Mouse (Mus musculus) intestine, postnatal 0 days (tissue): Measurements from ENCODE around the gene Ctsd. TPM values are rescaled to one million over a fixed set of nuclear protein-coding genes. Genes with fewer than 3 reads are reported as not detected.
A peak's percentile ranks its signal among the peaks of the same experiment; 100 is the strongest.

ENCODE experiments used
- ATAC-seq: fragments of 200-750 bp; cut with Nextera tagmentation; 2 replicates; pipeline ENCODE4 v1.8.0; 2017; ENCODE audit warnings: mild to moderate bottlenecking, moderate TSS enrichment, moderate library complexity
- H3K27ac ChIP-seq: fragments of 300-500 bp; sonication (generic); 2 replicates; pipeline ENCODE4 v1.5.1; 2014; ENCODE audit warnings: mild to moderate bottlenecking, low read depth, low read length, moderate library complexity
- H3K27me3 ChIP-seq: fragments of 300-500 bp; sonication (generic); replicated peaks from 2 replicates; pipeline ENCODE4 v1.6.1; 2014; ENCODE audit warnings: low read length, mixed read lengths; ENCODE audit not compliant: control insufficient read depth, insufficient read depth
- H3K36me3 ChIP-seq: fragments of 300-500 bp; sonication (generic); 2 replicates; pipeline ENCODE4 v1.6.1; 2014; ENCODE audit warnings: mild to moderate bottlenecking, moderate library complexity; ENCODE audit not compliant: control insufficient read depth, insufficient read depth
- H3K4me1 ChIP-seq: fragments of 300-500 bp; sonication (generic); replicated peaks from 2 replicates; pipeline ENCODE4 v1.6.1; 2014; ENCODE audit warnings: antibody characterized with exemption, low read length, mixed read lengths; ENCODE audit not compliant: control insufficient read depth, insufficient read depth
- H3K4me2 ChIP-seq: fragments of 300-500 bp; sonication (generic); replicated peaks from 2 replicates; pipeline ENCODE4 v1.6.1; 2014; ENCODE audit warnings: low read depth, mild to moderate bottlenecking, moderate library complexity
- H3K4me3 ChIP-seq: fragments of 300-500 bp; sonication (generic); 2 replicates; pipeline ENCODE4 v1.5.1; 2014; ENCODE audit warnings: low read depth, low read length
- H3K9ac ChIP-seq: fragments of 300-500 bp; sonication (generic); 2 replicates; pipeline ENCODE4 v1.6.1; 2014; ENCODE audit warnings: mild to moderate bottlenecking, low read depth, low read length
- H3K9me3 ChIP-seq: fragments of 300-500 bp; sonication (generic); 2 replicates; pipeline ENCODE4 v1.6.1; 2016; ENCODE audit warnings: mixed run types; ENCODE audit not compliant: control insufficient read depth
- CTCF ChIP-seq: sonication (generic); IDR thresholded peaks from 2 replicates; pipeline ENCODE4 v1.5.1; 2016; ENCODE audit warnings: low read depth, mild to moderate bottlenecking, control low read depth, antibody characterized with exemption, moderate library complexity
- WGBS: fragments of 180-500 bp; shearing (Covaris S2); extraction: QIAGEN DNeasy Blood & Tissue Kit; methylation state at CpG from one replicate; pipeline ENCODE4 v1.1.7; 2014; 5-methylcytosine and 5-hydroxymethylcytosine counted together
- polyA plus RNA-seq: library from polyadenylated mRNA; unstranded; fragments of >200 nt; fragmentation: Nextera tagmentation; extraction: Ambion mirVana; gene quantifications from 2 replicates; pipeline ENCODE4 v1.2.1, GENCODE M21; 2015

The Ctsd gene
- polyA plus RNA-seq, 1 experiment from 2014 or later, result 496 TPM

- TF ChIP-seq CTCF, result no peak
- peak overlapping the region; percentile 82; the same call in 1 of the 2 replicates for H3K27ac ChIP-seq
- H3K9me3 ChIP-seq, result no peaks in the 10 kb centered on the region
- H3K4me2 ChIP-seq, result peak overlapping the region; percentile 91
- ATAC-seq, result peak; percentile 31
- H3K4me3 ChIP-seq, result 0 out of 2 replicates have a peak overlapping the region, but pooled peaks have one; percentile 70
- H3K4me1 ChIP-seq, result peaks cover 9% of the 10 kb centered on the region
- H3K9ac ChIP-seq, result no peak overlapping the region
- H3K27me3 ChIP-seq, result no peaks in the 10 kb centered on the region
- H3K36me3 ChIP-seq, result peaks cover 24% of the 10 kb centered on the region
- 91% methylated on average over 1 of the region's 1 CpGs for WGBS
Measured at GRCm38 (mm10) chr7:142388198-142388597, 360 bp upstream of the Ctsd start.

- H3K4me2 ChIP-seq, result peak overlapping the region; percentile 91
- H3K9ac ChIP-seq, result peak overlapping the region; percentile 83
- peak overlapping the region; percentile 82; the same call in 1 of the 2 replicates for H3K27ac ChIP-seq
- peaks cover 9% of the 10 kb centered on the region for H3K4me1 ChIP-seq
- H3K9me3 ChIP-seq, result no peaks in the 10 kb centered on the region
- H3K4me3 ChIP-seq, result peak overlapping the region; percentile 70
- WGBS, result 30% methylated on average over 6 of the region's 6 CpGs
- H3K36me3 ChIP-seq, result peaks cover 39% of the 10 kb centered on the region
- no peak for ATAC-seq
- H3K27me3 ChIP-seq, result no peaks in the 10 kb centered on the region
- no peak for TF ChIP-seq CTCF
Measured at GRCm38 (mm10) chr7:142386621-142387201, 1.1 kb downstream of the Ctsd start.

GRCm38 (mm10) chr7:142385742-142386403 is 2.0 kb downstream of the Ctsd start:
- no peak overlapping the region for H3K27ac ChIP-seq
- H3K4me1 ChIP-seq, result peaks cover 9% of the 10 kb centered on the region
- peak overlapping the region; percentile 91 for H3K4me2 ChIP-seq
- WGBS, result 69% methylated on average over 3 of the region's 3 CpGs
- H3K4me3 ChIP-seq, result peak overlapping the region; percentile 70
- ATAC-seq, result no peak
- H3K9ac ChIP-seq, result peak overlapping the region; percentile 83; the same call in 1 of the 2 replicates
- no peak for TF ChIP-seq CTCF
- H3K9me3 ChIP-seq, result no peaks in the 10 kb centered on the region
- peaks cover 47% of the 10 kb centered on the region for H3K36me3 ChIP-seq
- H3K27me3 ChIP-seq, result no peaks in the 10 kb centered on the region

GRCm38 (mm10) chr7:142384306-142384705 is 3.5 kb downstream of the Ctsd start:
- H3K27ac ChIP-seq, result no peak overlapping the region
- peaks cover 63% of the 10 kb centered on the region for H3K36me3 ChIP-seq
- no peak for ATAC-seq
- no peak overlapping the region for H3K9ac ChIP-seq
- no peaks in the 10 kb centered on the region for H3K27me3 ChIP-seq
- H3K4me3 ChIP-seq, result no peak overlapping the region
- no peak overlapping the region for H3K4me2 ChIP-seq
- TF ChIP-seq CTCF, result no peak
- peaks cover 9% of the 10 kb centered on the region for H3K4me1 ChIP-seq
- no peaks in the 10 kb centered on the region for H3K9me3 ChIP-seq
- 77% methylated on average over 10 of the region's 10 CpGs for WGBS

GRCm38 (mm10) chr7:142382567-142382966 is 5.3 kb downstream of the Ctsd start, which contains the start of gene Gm49369:
TSS of gene Gm49369 (minus strand) at chr7:142382667.
- peaks cover 79% of the 10 kb centered on the region for H3K36me3 ChIP-seq
- H3K27ac ChIP-seq, result no peak within 1 kb of the TSS; the same call in 1 of the 2 replicates
- no peaks in the 10 kb centered on the region for H3K27me3 ChIP-seq
- no peaks in the 10 kb centered on the region for H3K9me3 ChIP-seq
- WGBS, result 93% methylated on average over 5 of the region's 5 CpGs
- no peak for TF ChIP-seq CTCF
- no peak for ATAC-seq
- no peak within 1 kb of the TSS for H3K4me2 ChIP-seq
- H3K4me3 ChIP-seq, result no peak within 1 kb of the TSS
- H3K9ac ChIP-seq, result no peak within 1 kb of the TSS
- peaks cover 9% of the 10 kb centered on the region for H3K4me1 ChIP-seq

- Histone ChIP-seq H3K9ac (no peak overlapping the region), H3K27ac (peak overlapping the region; percentile 28; the same call in 1 of the 2 replicates), H3K9me3 (no peaks in the 10 kb centered on the region), H3K4me2 (no peak overlapping the region), H3K4me3 (no peak overlapping the region), H3K27me3 (no peaks in the 10 kb centered on the region), H3K4me1 (peaks cover 4% of the 10 kb centered on the region; the same call in 1 of the 2 replicates), H3K36me3 (peaks cover 93% of the 10 kb centered on the region)
- WGBS, result 86% methylated on average over 4 of the region's 4 CpGs
- no peak for ATAC-seq
- TF ChIP-seq CTCF, result no peak
Measured at GRCm38 (mm10) chr7:142381175-142381574, 6.7 kb downstream of the Ctsd start.
